Mouse (Mus musculus) forelimb bud, embryonic 11.5 days (tissue): ENCODE measurements at regions not wholly inside any gene's neighbourhood (a gene's known extent, or its start where the extent isn't known, plus 50 kb on each side); places are given as distances from the start of the nearest gene placed in this dataset.

Source experiments
- DNase-seq: peaks from one replicate; pipeline ENCODE4 v3.0.0-alpha.2; 2012; ENCODE audit warnings: low read depth, low spot score

DNA sequence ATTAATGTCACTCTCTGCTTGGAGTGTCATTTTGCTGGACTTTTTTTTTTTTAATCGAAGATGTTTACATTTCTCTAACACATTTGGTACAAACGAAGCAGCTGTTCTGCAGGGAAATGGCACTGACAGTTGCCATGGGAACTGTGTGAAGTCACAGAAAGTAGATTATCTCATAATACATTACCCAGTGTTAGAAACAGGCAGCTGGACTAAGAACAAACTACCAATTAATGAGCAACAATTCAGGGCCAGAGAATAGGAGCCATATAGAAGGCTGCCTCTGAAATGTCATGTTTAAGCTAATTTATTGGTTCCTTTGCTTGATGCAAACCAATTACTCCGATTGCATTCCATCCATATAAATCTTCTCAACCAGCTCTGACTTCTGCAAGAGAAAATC is 159.3 kb upstream of the Large1 start:
- peak; percentile 3 for DNase-seq
